Mouse (Mus musculus) C2C12 (cell line): ENCODE measurements at regions not wholly inside any gene's neighbourhood (a gene's known extent, or its start where the extent isn't known, plus 50 kb on each side); places are given as distances from the start of the nearest gene placed in this dataset. TPM values are rescaled to one million over a fixed set of nuclear protein-coding genes. Genes with fewer than 3 reads are reported as not detected.

Experiments used
- H3K27me3 ChIP-seq: one replicate; pipeline ENCODE4 v1.6.1; 2011; ENCODE audit not compliant: control insufficient read depth, insufficient read depth, insufficient read length
- H3K36me3 ChIP-seq: one replicate; pipeline ENCODE4 v1.6.1; 2011; ENCODE audit not compliant: control insufficient read depth, insufficient read depth
- H3K4me3 ChIP-seq: one replicate; pipeline ENCODE4 v1.5.1; 2011; ENCODE audit warnings: mild to moderate bottlenecking, control low read depth; ENCODE audit not compliant: poor library complexity, insufficient read depth, severe bottlenecking
- H3K79me2 ChIP-seq: one replicate; pipeline ENCODE4 v1.6.1; 2011; ENCODE audit not compliant: control insufficient read depth, insufficient read depth
- H3K79me3 ChIP-seq: one replicate; pipeline ENCODE4 v1.6.1; 2011; ENCODE audit warnings: low read depth, control low read depth
- H3ac ChIP-seq: one replicate; pipeline ENCODE3; 2011; ENCODE audit warnings: low read depth; ENCODE audit not compliant: control insufficient read depth, insufficient read length
- CEBPB ChIP-seq: IDR thresholded peaks from one replicate; pipeline ENCODE4 v1.6.1; 2011; ENCODE audit warnings: low read depth, mild to moderate bottlenecking, control low read depth, moderate library complexity
- CTCF ChIP-seq: IDR thresholded peaks from one replicate; pipeline ENCODE4 v1.5.1; 2011; ENCODE audit not compliant: control insufficient read depth, insufficient read depth, insufficient read length
- FOSL1 ChIP-seq: IDR thresholded peaks from one replicate; pipeline ENCODE4 v1.8.0; 2011; ENCODE audit warnings: mild to moderate bottlenecking, low read length; ENCODE audit not compliant: poor library complexity, insufficient read depth, severe bottlenecking
- MAX ChIP-seq: IDR thresholded peaks from one replicate; pipeline ENCODE4 v1.6.1; 2011; ENCODE audit warnings: mild to moderate bottlenecking, control low read depth
- MYOD1 ChIP-seq: IDR thresholded peaks from one replicate; pipeline ENCODE4 v1.6.1; 2011; ENCODE audit warnings: low read depth; ENCODE audit not compliant: control insufficient read depth, insufficient read length
- MYOG ChIP-seq: IDR thresholded peaks from one replicate; pipeline ENCODE4 v1.6.1; 2011; ENCODE audit not compliant: control insufficient read depth, insufficient read length; ENCODE audit errors: extremely low read depth
- USF1 ChIP-seq: IDR thresholded peaks from one replicate; pipeline ENCODE4 v1.6.1; 2011; ENCODE audit warnings: low read depth, mild to moderate bottlenecking, control low read depth, moderate library complexity
- microRNA-seq: library from miRNA; unstranded; fragments of <30 nt; microRNA quantifications from one replicate; pipeline ENCODE4, GENCODE M21; 2019; ENCODE audit warnings: borderline microRNAs expressed

DNA sequence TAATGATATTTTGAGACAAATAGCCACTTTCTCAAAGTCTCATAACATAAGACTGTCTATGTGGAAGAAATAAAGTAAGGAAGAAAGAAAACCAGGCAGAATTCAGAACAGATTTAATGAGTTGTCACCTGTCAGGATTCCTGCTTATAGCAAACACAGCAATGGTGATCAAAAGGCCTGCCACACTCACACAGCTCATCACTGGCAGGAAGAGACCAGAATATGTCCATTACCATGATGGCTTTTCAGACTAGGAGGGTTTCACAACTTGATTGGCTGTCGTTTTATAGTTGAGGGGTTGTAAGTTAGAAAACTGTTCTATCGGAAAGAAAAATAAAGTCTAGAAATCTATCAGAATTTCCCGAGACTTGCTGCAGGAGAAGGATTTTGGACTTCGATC lies 819.5 kb downstream of the Hace1 start:
- no peaks in the 10 kb centered on the region for H3K27me3 ChIP-seq
- H3ac ChIP-seq: no peak overlapping the region
- no peaks in the 10 kb centered on the region for H3K79me3 ChIP-seq
- TF ChIP-seq MYOD1 (no peak), CTCF (no peak), MYOG (no peak), MAX (no peak), CEBPB (no peak), FOSL1 (no peak), USF1 (no peak)
- H3K36me3 ChIP-seq: no peaks in the 10 kb centered on the region
- no peaks in the 10 kb centered on the region for H3K79me2 ChIP-seq
- H3K4me3 ChIP-seq: no peak overlapping the region

DNA sequence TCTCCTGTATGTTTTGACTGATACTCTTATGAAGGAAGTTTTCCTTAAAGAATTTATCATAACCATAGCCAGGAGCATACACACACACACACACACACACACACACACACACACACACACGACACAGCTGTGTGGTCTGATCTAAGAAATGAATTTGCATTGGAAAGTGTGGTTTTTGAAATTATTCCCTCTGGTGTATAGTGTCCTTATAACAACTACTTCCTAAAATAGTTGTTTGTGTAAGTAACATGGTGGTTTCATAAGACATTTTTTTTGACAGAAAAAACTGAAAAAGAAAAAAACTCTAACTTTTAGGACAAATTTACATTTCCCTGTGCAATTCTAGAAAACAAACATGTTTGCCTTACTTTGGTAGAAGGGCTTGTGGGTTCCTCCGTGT lies 826.3 kb downstream of the Hace1 start:
- no peaks in the 10 kb centered on the region for H3K79me3 ChIP-seq
- H3K4me3 ChIP-seq: no peak overlapping the region
- H3K27me3 ChIP-seq: no peaks in the 10 kb centered on the region
- no peak overlapping the region for H3ac ChIP-seq
- TF ChIP-seq MAX (no peak), CTCF (no peak), CEBPB (no peak), MYOG (no peak), MYOD1 (no peak), USF1 (no peak), FOSL1 (no peak)
- H3K79me2 ChIP-seq: no peaks in the 10 kb centered on the region
- no peaks in the 10 kb centered on the region for H3K36me3 ChIP-seq

Small RNA genes in the stretch of these regions (microRNA-seq; reads per million reads assigned to microRNA genes)
- gene Gm27410: not detected
